Mouse (Mus musculus) brain, embryonic 14.5 days (tissue): ENCODE measurements around the gene Gm5617. TPM values are rescaled to one million over a fixed set of nuclear protein-coding genes. Genes with fewer than 3 reads are reported as not detected.
"Not testable (repeated sequence)": the region's sequence is repeated elsewhere in the genome, so short reads cannot be mapped to it uniquely, and the experiment has no call there.

ENCODE experiments used
- DNase-seq: peaks from one replicate; pipeline ENCODE4 v3.0.0-alpha.2; 2011; ENCODE audit warnings: low read depth
- CTCF ChIP-seq: fragments of 200-500 bp; IDR thresholded peaks from 2 replicates; pipeline ENCODE4 v1.5.1; 2012; ENCODE audit warnings: inconsistent platforms, mild to moderate bottlenecking, moderate library complexity, borderline replicate concordance; ENCODE audit not compliant: insufficient read depth, insufficient read length; ENCODE audit errors: extremely low read depth
- POLR2A ChIP-seq: fragments of 200-500 bp; IDR thresholded peaks from 2 replicates; pipeline ENCODE4 v1.6.1; 2012; ENCODE audit warnings: mild to moderate bottlenecking, inconsistent platforms, borderline replicate concordance; ENCODE audit not compliant: poor library complexity, insufficient read depth, insufficient read length, severe bottlenecking; ENCODE audit errors: extremely low read depth
- polyA plus RNA-seq: library from polyadenylated mRNA; depleted of rRNA; stranded (reverse); fragments of >200 nt; gene quantifications from 2 replicates; pipeline ENCODE4 v1.2.3, GENCODE M21; 2012; rRNA removed

Gene Gm5617
- polyA plus RNA-seq, 1 experiment = 18.8 TPM

- TF ChIP-seq CTCF = no peak
- TF ChIP-seq POLR2A = no peak
- DNase-seq = peak; percentile 53
These were observed 9.6 kb downstream of the Gm5617 start for GRCm38 (mm10) chr9:48504741-48505365.

DNA sequence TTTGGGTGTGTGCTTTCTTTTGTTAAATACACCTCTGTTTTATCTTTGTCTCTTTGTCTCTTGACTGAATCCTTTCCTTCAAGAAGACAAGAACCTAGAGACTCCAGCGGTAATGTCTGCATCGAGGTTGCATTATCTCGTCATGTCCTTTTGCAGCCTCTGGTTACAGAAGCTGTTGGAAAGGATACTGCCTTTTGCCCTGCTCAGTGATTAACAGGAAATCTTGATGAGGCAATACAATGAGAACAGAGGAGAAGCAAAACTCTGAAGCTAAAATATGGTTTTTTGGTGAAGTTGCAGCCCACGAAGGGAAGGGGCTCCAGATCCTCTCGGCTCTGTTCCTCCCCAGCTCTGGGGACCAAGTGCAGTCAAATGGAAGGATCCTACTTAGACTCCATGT is 14.9 kb downstream of the Gm5617 start:
- no peak for DNase-seq
- TF ChIP-seq POLR2A (no peak), CTCF (no peak)

- TF ChIP-seq POLR2A (no peak), CTCF (no peak)
- DNase-seq = peak; percentile 28
These were observed 20.1 kb downstream of the Gm5617 start for GRCm38 (mm10) chr9:48515332-48515731.

DNA sequence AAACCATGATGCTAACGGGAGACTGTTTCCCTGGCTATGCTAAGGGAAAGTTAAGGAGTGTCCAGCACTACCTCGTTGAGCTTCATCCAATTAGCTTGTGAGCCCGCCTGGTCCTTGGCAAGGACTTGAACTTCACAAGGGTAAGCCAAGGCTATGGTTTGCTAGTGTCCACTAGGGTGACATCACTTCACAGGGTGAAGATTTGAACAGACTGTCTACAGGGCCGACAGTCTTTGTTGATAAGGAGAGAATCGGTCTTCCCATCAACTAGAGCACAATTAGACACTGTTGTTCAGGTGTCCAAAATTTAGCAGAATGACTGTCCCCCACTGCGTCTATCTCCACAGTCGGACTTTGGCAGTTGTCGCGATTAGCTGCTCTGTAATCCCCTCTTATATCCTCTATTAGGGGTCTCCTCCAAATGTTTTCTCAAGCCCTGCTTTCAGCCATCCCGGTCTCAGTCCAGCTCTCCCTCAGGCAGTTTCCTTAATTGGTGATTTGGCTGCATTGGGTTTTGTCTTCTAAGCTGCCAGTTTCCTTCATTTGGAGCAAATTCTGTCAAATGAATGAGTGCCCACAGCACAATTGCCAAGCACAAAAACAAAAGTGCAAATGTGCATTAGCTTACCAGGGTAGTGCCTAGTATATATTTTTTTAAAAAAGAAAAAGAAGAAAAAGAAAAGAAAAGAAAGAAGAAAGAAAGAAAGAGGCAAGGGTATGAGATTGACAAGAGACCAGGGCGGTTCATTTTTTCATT is 21.6 kb downstream of the Gm5617 start:
- peak; percentile 96 for DNase-seq

DNA sequence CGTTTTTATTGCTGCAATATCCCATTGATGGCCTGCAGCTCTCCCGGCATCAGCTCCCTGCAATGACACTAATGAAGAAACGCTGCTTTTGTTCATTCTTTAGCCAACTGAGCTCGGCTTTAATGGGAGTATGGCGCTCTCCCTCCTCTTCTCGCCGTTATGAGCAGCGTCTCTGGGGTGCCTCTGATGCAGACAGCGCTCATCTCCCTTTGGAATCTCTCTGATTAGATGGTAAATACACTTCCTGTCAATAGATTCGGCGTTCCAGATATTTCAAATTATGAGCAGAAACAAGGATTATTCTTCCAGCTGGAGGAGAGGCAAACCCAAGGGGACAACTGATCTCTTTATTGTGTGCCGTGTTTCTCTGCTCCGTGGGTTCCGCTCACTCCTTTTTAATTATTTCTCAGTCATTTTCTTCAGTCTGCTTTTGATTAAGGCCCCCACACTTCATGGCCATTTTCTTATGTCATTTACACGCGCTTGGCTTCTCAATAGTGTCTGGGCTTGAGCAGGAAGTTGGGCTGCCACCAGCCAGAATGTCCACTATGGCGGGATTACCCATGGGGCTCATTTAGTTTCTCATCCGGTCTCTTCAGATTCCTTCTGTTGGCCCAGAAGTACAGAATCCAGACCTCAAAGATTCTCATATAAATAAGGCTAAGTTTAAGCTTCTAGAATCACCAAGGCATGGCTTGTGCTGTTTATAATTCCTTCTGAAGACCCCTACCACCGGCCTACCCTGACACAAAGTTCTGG is 22.3 kb downstream of the Gm5617 start:
- TF ChIP-seq CTCF (no peak), POLR2A (0 out of 2 replicates have a peak, but pooled peaks have one; percentile 11)
- DNase-seq = peak; percentile 91

More for the DNA sequence above, 21.6 kb downstream of the Gm5617 start:
- TF ChIP-seq CTCF = no peak

- not testable (repeated sequence) for DNase-seq
These were observed 25.2 kb downstream of the Gm5617 start for GRCm38 (mm10) chr9:48520405-48520804.

DNA sequence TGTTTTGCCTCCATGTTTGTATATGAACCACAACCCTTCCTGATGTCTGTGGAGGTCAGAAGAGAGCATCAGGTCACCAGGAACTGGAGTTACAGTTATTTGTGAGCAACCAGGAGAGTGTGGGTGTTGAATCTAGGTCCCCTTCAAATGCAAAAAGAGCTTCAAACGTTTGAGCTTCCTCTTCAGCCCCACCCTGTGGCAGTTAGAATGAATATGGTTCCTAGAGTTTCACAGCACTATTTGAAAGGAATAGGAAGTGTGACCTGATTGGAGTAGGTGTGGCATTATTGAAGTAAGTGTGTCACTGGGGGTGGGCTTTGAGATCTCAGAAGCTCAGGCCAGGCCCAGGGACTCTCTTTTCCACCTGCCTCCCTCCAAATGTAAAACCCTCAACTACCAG is 30.3 kb downstream of the Gm5617 start:
- no peak for TF ChIP-seq CTCF
- TF ChIP-seq POLR2A = no peak

GRCm38 (mm10) chr9:48526520-48526919 is 31.3 kb downstream of the Gm5617 start:
- TF ChIP-seq CTCF = no peak
- no peak for TF ChIP-seq POLR2A
- no peak for DNase-seq

More for the DNA sequence above, 30.3 kb downstream of the Gm5617 start:
- DNase-seq = no peak

DNA sequence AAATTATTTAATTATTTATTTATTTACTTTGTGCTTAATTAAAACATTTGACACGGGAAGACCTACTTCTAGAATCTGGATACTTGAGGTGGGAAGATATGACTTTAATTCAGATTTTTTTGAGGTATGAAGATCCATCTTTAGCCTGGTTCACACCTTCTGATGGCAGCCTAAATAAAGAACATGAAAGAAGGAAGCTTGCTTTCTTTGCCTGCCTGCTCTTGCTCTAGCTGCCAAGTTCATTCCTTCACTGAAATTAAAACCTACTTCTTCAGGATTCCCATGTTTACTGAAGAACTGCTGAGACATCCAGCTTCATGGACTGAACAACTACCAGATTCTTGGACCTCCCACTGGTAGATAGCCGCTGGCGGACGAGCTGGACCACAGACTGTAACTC is 36.1 kb downstream of the Gm5617 start:
- TF ChIP-seq CTCF (no peak), POLR2A (no peak)
- DNase-seq = no peak

GRCm38 (mm10) chr9:48532203-48532602 is 37.0 kb downstream of the Gm5617 start:
- DNase-seq = no peak
- TF ChIP-seq CTCF = no peak
- no peak for TF ChIP-seq POLR2A

- TF ChIP-seq POLR2A (no peak), CTCF (no peak)
These were observed 37.5 kb downstream of the Gm5617 start for GRCm38 (mm10) chr9:48532730-48533129.

DNA sequence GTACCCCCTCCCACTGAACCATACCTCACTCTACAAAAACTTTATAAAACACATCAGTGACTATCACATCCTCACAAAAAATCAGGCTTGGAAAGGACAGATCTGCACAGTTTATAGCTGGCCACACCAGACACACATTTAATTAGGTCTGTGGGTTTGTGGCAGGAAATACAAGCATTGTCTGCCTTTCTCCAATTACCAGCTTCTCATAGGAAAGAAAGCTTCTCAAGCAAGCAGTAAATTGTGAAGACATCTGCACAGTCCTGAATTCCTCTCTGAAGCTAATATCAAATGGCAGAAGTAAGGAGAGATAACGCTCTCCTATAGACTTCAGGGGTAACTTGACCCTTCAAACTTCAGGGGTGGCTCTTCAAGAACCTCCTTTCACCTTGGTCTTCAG is 41.2 kb downstream of the Gm5617 start:
- TF ChIP-seq CTCF = no peak
- TF ChIP-seq POLR2A = no peak
- DNase-seq = no peak

More at GRCm38 (mm10) chr9:48532730-48533129, 37.5 kb downstream of the Gm5617 start:
- no peak for DNase-seq

GRCm38 (mm10) chr9:48537616-48538015 is 42.4 kb downstream of the Gm5617 start:
- peak; percentile 53 for DNase-seq

GRCm38 (mm10) chr9:48538044-48538645 is 42.9 kb downstream of the Gm5617 start:
- DNase-seq = peak; percentile 66
- TF ChIP-seq CTCF (no peak), POLR2A (no peak)

GRCm38 (mm10) chr9:48538688-48539087 is 43.4 kb downstream of the Gm5617 start:
- TF ChIP-seq CTCF (no peak), POLR2A (no peak)
- DNase-seq = peak; percentile 84

Other genes starting within 250 kb of the Gm5617 start
- gene Nxpe2, start 142.0 kb upstream of the Gm5617 start, polyA plus RNA-seq = 0.13 and 0.40 TPM in 2 replicates
- 80.3 and 93.7 TPM in 2 replicates for gene Rexo2, start 14.8 kb upstream of the Gm5617 start, polyA plus RNA-seq
- gene Rbm7, start 143 bp upstream of the Gm5617 start, polyA plus RNA-seq = 38.6 and 43.9 TPM in 2 replicates
- 0.34 and 0.81 TPM in 2 replicates for gene Nnmt, start 109.7 kb downstream of the Gm5617 start, polyA plus RNA-seq